Mouse (Mus musculus) thymus, postnatal 4 days (tissue): ENCODE measurements around the gene Ralb.

Source experiments
- DNase-seq: peaks from one replicate; pipeline ENCODE4 v3.0.0; 2021

Gene Ralb

GRCm38 (mm10) chr1:119443591-119444350, 60.8 kb downstream of the Ralb start:
- no peak for DNase-seq

- DNase-seq = no peak
These were observed 61.7 kb downstream of the Ralb start for GRCm38 (mm10) chr1:119442901-119443300.

- no peak for DNase-seq
These were observed 66.4 kb downstream of the Ralb start for GRCm38 (mm10) chr1:119438105-119438637.

DNA sequence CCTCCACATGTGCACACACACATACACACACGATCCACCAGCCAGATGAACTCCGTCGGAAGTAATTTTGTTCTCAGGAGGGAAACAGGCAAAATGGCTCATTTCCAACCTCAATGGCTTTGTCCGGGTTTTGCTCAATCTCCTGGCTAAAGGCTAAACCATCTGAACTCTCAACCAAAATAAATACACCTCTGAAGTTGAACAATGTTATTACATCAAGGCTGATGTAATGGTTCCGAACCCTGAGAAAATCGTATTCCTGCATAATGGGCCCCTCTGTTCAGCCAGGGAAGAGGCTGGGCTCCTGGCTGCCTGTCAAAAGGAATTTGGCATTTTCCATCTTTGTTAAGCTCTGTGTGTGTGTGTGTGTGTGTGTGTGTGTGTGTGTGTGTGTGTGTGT, 67.2 kb downstream of the Ralb start:
- no peak for DNase-seq

DNA sequence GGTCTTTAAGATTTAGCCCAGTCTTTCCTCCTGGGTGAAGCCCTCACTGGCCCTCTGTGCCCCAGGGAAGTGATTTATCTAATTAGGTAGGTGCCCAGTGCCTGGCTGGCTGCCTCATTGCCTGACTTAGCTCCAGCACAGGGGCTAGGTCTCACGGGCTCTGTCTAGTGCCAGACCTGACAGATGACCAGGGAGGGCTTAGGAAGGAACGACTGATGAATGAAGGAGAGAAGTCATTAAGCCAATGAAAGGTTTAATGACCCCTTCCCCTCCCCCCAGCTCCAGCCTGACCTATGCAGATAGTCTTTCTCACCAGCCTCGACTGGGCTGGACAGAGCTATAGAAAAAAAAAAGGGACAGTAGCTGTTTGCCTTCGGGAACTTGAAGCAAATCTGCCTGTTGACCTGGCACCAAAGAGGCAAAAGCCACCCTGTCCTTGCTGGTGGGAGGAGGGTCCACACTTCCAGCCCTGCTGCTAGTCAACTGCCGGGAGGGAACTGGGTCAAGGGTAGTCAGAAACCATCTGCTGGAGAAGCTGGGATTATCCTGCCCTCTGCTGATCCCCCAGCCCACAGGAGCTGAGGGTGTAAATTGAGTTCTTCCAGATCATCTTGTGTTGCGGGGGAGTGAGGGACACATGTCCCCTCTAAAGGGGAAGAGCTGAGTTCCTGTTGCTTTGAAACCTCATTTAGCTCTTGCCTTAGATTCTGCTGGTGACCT, 80.3 kb downstream of the Ralb start:
- no peak for DNase-seq

GRCm38 (mm10) chr1:119423510-119423909, 81.1 kb downstream of the Ralb start:
- peak; percentile 20 for DNase-seq

- no peak for DNase-seq
These were observed 82.1 kb downstream of the Ralb start for GRCm38 (mm10) chr1:119422460-119423015.

DNA sequence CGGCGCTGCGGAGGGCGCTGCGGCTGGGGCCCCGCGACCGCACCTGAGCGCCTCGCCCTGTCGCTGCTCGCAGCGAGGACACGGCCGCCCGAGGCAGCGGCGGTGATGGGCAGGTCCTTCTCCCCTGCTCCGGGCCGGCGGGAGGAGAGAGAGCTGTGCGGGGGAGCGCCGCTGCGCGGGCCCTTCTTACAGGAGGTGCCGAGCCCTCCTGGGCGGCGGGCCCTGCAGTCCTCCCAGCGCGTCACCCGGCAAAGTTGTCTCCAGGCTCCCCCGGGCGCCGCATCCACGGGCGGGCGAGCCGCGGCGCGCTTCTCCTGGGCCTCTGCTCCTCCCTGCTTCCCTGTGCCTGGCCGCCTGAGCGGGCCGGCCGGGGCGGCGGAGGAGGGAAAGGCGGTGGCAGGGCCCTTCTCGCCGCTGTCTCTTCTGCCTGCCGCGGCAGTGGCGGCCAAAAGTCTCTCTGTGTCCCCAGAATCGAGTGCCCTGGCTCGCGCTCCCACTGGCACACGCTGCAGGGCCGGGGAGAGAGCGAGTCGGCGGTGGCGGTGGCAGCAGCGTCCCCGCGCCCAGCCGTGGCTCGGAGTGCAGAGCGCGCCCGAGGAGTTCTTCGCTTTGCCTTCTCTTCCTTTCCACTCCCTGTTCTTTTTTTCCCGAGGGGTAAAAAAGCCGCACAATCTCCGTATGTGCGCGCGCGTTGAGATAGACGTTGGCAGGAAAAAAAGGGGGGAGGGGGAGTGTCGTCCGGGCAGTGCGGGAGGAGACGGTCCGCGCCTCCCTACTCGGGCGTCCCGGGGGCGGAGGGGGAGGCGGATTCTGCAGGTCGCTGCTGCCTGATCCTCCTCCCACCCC, 82.8 kb downstream of the Ralb start, which contains the start of gene Inhbb:
Gene Inhbb, minus strand, starts transcription at position 673 of the 846 bp plus-strand sequence.
- DNase-seq = peak; percentile 33

DNA sequence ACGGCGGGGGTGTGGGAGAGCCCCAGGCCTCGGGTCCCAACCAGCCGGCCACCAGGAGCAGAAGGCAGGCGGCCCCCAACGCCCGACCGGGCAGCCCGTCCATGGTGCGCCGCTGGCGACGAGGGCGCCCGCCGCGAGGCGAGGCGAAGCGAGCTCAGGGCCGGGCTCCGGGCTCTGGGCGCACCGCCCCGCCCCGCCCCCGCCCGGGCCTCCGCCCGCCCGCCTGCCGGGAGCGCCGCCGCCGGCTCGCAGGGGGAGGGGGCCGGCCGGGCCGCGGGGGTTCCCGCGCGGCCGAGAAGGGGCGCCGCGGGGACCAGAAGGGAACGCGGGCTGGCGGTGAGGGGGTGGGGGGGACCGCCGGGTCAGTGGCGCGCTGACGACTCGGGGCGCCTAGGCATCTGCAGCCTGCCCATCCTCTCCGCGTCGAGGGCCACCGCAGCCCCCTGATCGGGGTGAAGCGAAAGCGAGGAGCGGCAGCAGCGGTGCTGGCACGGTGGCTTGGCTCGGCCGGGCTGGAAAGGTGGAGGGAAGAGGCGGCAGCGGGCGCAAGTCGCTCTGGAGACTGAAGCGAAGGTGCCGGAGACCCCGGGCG, 83.5 kb downstream of the Ralb start:
- peak; percentile 25 for DNase-seq
